Mouse (Mus musculus) limb, embryonic 13.5 days (tissue): ENCODE data around the gene Wscd1. TPM values are rescaled to one million over a fixed set of nuclear protein-coding genes. Genes with fewer than 3 reads are reported as not detected.

Source experiments
- ATAC-seq: fragments of 200-750 bp; cut with Nextera tagmentation; 2 replicates; pipeline ENCODE4 v1.8.0; 2017; ENCODE audit warnings: low read depth, moderate number of reproducible peaks, moderate TSS enrichment; ENCODE audit not compliant: low FRiP score
- H3K27ac ChIP-seq: fragments of 300-500 bp; sonication (generic); 2 replicates; pipeline ENCODE4 v1.5.1; 2015; ENCODE audit warnings: inconsistent platforms, mild to moderate bottlenecking, moderate library complexity
- H3K27me3 ChIP-seq: fragments of 300-500 bp; sonication (generic); 2 replicates; pipeline ENCODE4 v1.6.1; 2015; ENCODE audit warnings: mild to moderate bottlenecking, inconsistent platforms
- H3K36me3 ChIP-seq: fragments of 300-500 bp; sonication (generic); 2 replicates; pipeline ENCODE4 v1.6.1; 2015; ENCODE audit warnings: inconsistent platforms, mild to moderate bottlenecking, moderate library complexity
- H3K4me1 ChIP-seq: fragments of 300-500 bp; sonication (generic); 2 replicates; pipeline ENCODE4 v1.6.1; 2015; ENCODE audit warnings: inconsistent platforms
- H3K4me2 ChIP-seq: fragments of 300-500 bp; sonication (generic); replicated peaks from 2 replicates; pipeline ENCODE4 v1.6.1; 2015; ENCODE audit warnings: inconsistent platforms, mild to moderate bottlenecking, moderate library complexity
- H3K4me3 ChIP-seq: fragments of 300-500 bp; sonication (generic); 2 replicates; pipeline ENCODE4 v1.5.1; 2015; ENCODE audit warnings: moderate library complexity, mild to moderate bottlenecking, inconsistent platforms
- H3K9ac ChIP-seq: fragments of 300-500 bp; sonication (generic); 2 replicates; pipeline ENCODE4 v1.6.1; 2015; ENCODE audit warnings: mild to moderate bottlenecking, inconsistent platforms
- H3K9me3 ChIP-seq: fragments of 300-500 bp; sonication (generic); 2 replicates; pipeline ENCODE4 v1.6.1; 2016; ENCODE audit warnings: inconsistent platforms
- WGBS: fragments of 180-500 bp; shearing (Covaris S2); methylation state at CpG from one replicate; pipeline ENCODE4 v1.1.7; 2015; 5-methylcytosine and 5-hydroxymethylcytosine counted together
- polyA plus RNA-seq: library from polyadenylated mRNA; unstranded; fragments of >200 nt; fragmentation: Nextera tagmentation; extraction: Ambion mirVana; gene quantifications from 2 replicates; pipeline ENCODE4 v1.2.1, GENCODE M21; 2015

The Wscd1 gene
- 2.4 and 2.8 TPM in 2 replicates for polyA plus RNA-seq

- WGBS: 13% methylated on average over 5 of the region's 5 CpGs
- Histone ChIP-seq H3K9ac (0 out of 2 replicates have a peak within 1 kb of the TSS, but pooled peaks have one; percentile 59), H3K36me3 (no peaks in the 10 kb centered on the region), H3K27ac (no peak within 1 kb of the TSS), H3K27me3 (peaks cover 58% of the 10 kb centered on the region), H3K4me3 (peak within 1 kb of the TSS; percentile 55), H3K9me3 (no peaks in the 10 kb centered on the region), H3K4me2 (peak within 1 kb of the TSS; percentile 93), H3K4me1 (peaks cover 12% of the 10 kb centered on the region)
- no peak for ATAC-seq
Observed at GRCm38 (mm10) chr11:71749671-71750070, at the start of gene Wscd1. Wscd1 (plus strand) TSS chr11:71749920.

- Histone ChIP-seq H3K9me3 (no peaks in the 10 kb centered on the region), H3K9ac (no peak overlapping the region), H3K36me3 (no peaks in the 10 kb centered on the region), H3K27me3 (no peaks in the 10 kb centered on the region), H3K27ac (no peak overlapping the region), H3K4me1 (no peaks in the 10 kb centered on the region), H3K4me3 (no peak overlapping the region), H3K4me2 (no peak overlapping the region)
- 66% methylated on average over 3 of the region's 3 CpGs for WGBS
- ATAC-seq: no peak
Observed at GRCm38 (mm10) chr11:71728066-71728465, 21.7 kb upstream of the Wscd1 start.

- H3K27me3 ChIP-seq: no peaks in the 10 kb centered on the region
- no peak for ATAC-seq
- H3K36me3 ChIP-seq: no peaks in the 10 kb centered on the region
- no peak overlapping the region for H3K27ac ChIP-seq
- no peaks in the 10 kb centered on the region for H3K9me3 ChIP-seq
- no peak overlapping the region for H3K4me2 ChIP-seq
- H3K4me3 ChIP-seq: no peak overlapping the region
- 66% methylated on average over 3 of the region's 3 CpGs for WGBS
- H3K9ac ChIP-seq: no peak overlapping the region
- H3K4me1 ChIP-seq: no peaks in the 10 kb centered on the region
Observed at GRCm38 (mm10) chr11:71729287-71729686, 20.4 kb upstream of the Wscd1 start.

GRCm38 (mm10) chr11:71733771-71734170, 15.9 kb upstream of the Wscd1 start:
- H3K4me1 ChIP-seq: no peaks in the 10 kb centered on the region
- ATAC-seq: no peak
- no peaks in the 10 kb centered on the region for H3K36me3 ChIP-seq
- 45% methylated on average over 4 of the region's 4 CpGs for WGBS
- no peak overlapping the region for H3K4me3 ChIP-seq
- no peaks in the 10 kb centered on the region for H3K27me3 ChIP-seq
- H3K27ac ChIP-seq: no peak overlapping the region
- no peak overlapping the region for H3K4me2 ChIP-seq
- no peak overlapping the region for H3K9ac ChIP-seq
- no peaks in the 10 kb centered on the region for H3K9me3 ChIP-seq

GRCm38 (mm10) chr11:71737106-71737505, 12.6 kb upstream of the Wscd1 start:
- H3K36me3 ChIP-seq: no peaks in the 10 kb centered on the region
- ATAC-seq: no peak
- H3K9me3 ChIP-seq: no peaks in the 10 kb centered on the region
- H3K9ac ChIP-seq: no peak overlapping the region
- no peak overlapping the region for H3K4me2 ChIP-seq
- no peak overlapping the region for H3K27ac ChIP-seq
- WGBS: 33% methylated on average over 5 of the region's 5 CpGs
- H3K4me1 ChIP-seq: no peaks in the 10 kb centered on the region
- H3K4me3 ChIP-seq: no peak overlapping the region
- no peaks in the 10 kb centered on the region; the same call in 1 of the 2 replicates for H3K27me3 ChIP-seq

- WGBS: 69% methylated on average over 2 of the region's 2 CpGs
- Histone ChIP-seq H3K27me3 (no peaks in the 10 kb centered on the region; the same call in 1 of the 2 replicates), H3K4me3 (no peak overlapping the region), H3K36me3 (no peaks in the 10 kb centered on the region), H3K4me2 (no peak overlapping the region), H3K4me1 (no peaks in the 10 kb centered on the region), H3K9ac (no peak overlapping the region), H3K27ac (no peak overlapping the region), H3K9me3 (no peaks in the 10 kb centered on the region)
- ATAC-seq: no peak
Observed at GRCm38 (mm10) chr11:71738501-71739045, 11.1 kb upstream of the Wscd1 start.

- Histone ChIP-seq H3K4me3 (no peak overlapping the region), H3K9me3 (no peaks in the 10 kb centered on the region), H3K27me3 (peaks cover 21% of the 10 kb centered on the region), H3K4me2 (no peak overlapping the region), H3K36me3 (no peaks in the 10 kb centered on the region), H3K4me1 (peaks cover 5% of the 10 kb centered on the region), H3K27ac (no peak overlapping the region), H3K9ac (no peak overlapping the region)
- WGBS: 86% methylated on average over 3 of the region's 3 CpGs
- no peak for ATAC-seq
Observed at GRCm38 (mm10) chr11:71745875-71746274, 3.8 kb upstream of the Wscd1 start.

GRCm38 (mm10) chr11:71747719-71748118, 2.0 kb upstream of the Wscd1 start:
- H3K4me2 ChIP-seq: no peak overlapping the region
- no peak overlapping the region for H3K9ac ChIP-seq
- H3K27me3 ChIP-seq: peaks cover 39% of the 10 kb centered on the region
- no peak for ATAC-seq
- no peak overlapping the region for H3K27ac ChIP-seq
- 78% methylated on average over 7 of the region's 7 CpGs for WGBS
- peaks cover 12% of the 10 kb centered on the region for H3K4me1 ChIP-seq
- H3K4me3 ChIP-seq: no peak overlapping the region
- no peaks in the 10 kb centered on the region for H3K36me3 ChIP-seq
- no peaks in the 10 kb centered on the region for H3K9me3 ChIP-seq

- Histone ChIP-seq H3K4me1 (peaks cover 12% of the 10 kb centered on the region), H3K4me3 (peak overlapping the region; percentile 55), H3K9me3 (no peaks in the 10 kb centered on the region), H3K4me2 (peak overlapping the region; percentile 93), H3K27ac (no peak overlapping the region), H3K9ac (peak overlapping the region; percentile 59), H3K27me3 (peaks cover 68% of the 10 kb centered on the region), H3K36me3 (no peaks in the 10 kb centered on the region)
- ATAC-seq: peak; percentile 63
- WGBS: 3% methylated on average over 60 of the region's 60 CpGs
Observed at GRCm38 (mm10) chr11:71750534-71751173, 934 bp downstream of the Wscd1 start.

- H3K4me1 ChIP-seq: peaks cover 12% of the 10 kb centered on the region
- H3K27ac ChIP-seq: no peak overlapping the region
- H3K36me3 ChIP-seq: no peaks in the 10 kb centered on the region
- H3K4me3 ChIP-seq: peak overlapping the region; percentile 55
- WGBS: under 1% methylated on average over 41 of the region's 41 CpGs
- H3K9me3 ChIP-seq: no peaks in the 10 kb centered on the region
- H3K4me2 ChIP-seq: peak overlapping the region; percentile 93
- H3K27me3 ChIP-seq: peaks cover 73% of the 10 kb centered on the region
- H3K9ac ChIP-seq: peak overlapping the region; percentile 59
- ATAC-seq: no peak
Observed at GRCm38 (mm10) chr11:71751174-71751611, 1.5 kb downstream of the Wscd1 start.

GRCm38 (mm10) chr11:71751689-71752088, 2.0 kb downstream of the Wscd1 start:
- Histone ChIP-seq H3K4me2 (peak overlapping the region; percentile 93), H3K36me3 (no peaks in the 10 kb centered on the region), H3K27me3 (peaks cover 74% of the 10 kb centered on the region), H3K4me3 (peak overlapping the region; percentile 55), H3K4me1 (peaks cover 12% of the 10 kb centered on the region), H3K27ac (no peak overlapping the region), H3K9me3 (no peaks in the 10 kb centered on the region), H3K9ac (no peak overlapping the region)
- no peak for ATAC-seq
- WGBS: 37% methylated on average over 12 of the region's 12 CpGs

- 79% methylated on average over 3 of the region's 3 CpGs for WGBS
- Histone ChIP-seq H3K36me3 (no peaks in the 10 kb centered on the region), H3K4me1 (peaks cover 12% of the 10 kb centered on the region), H3K27ac (no peak overlapping the region), H3K9ac (no peak overlapping the region), H3K27me3 (peaks cover 74% of the 10 kb centered on the region), H3K4me3 (no peak overlapping the region), H3K9me3 (no peaks in the 10 kb centered on the region), H3K4me2 (no peak overlapping the region)
- ATAC-seq: no peak
Observed at GRCm38 (mm10) chr11:71752626-71753025, 2.9 kb downstream of the Wscd1 start.
